Mouse (Mus musculus) cerebellum, postnatal 25 days (tissue): Measurements from ENCODE around the gene Sult1c2.
"Not testable (repeated sequence)": the region's sequence is repeated elsewhere in the genome, so short reads cannot be mapped to it uniquely, and the experiment has no call there.

Experiments
- DNase-seq, 2 experiments: peaks; one replicate each; pipeline ENCODE4 v3.0.0; 2021; ENCODE audit warnings: mixed read lengths in 2 of 2

Sult1c2 gene

GRCm38 (mm10) chr17:53846206-53846605 is at the start of gene Sult1c2:
TSS of gene Sult1c2 (minus strand) at chr17:53846339.
- no peak for DNase-seq

- not testable (repeated sequence) for DNase-seq
Measured at GRCm38 (mm10) chr17:53879006-53879675, 33.0 kb upstream of the Sult1c2 start.

- DNase-seq = peak in 1 of 2 experiments; percentile 1
Measured at GRCm38 (mm10) chr17:53874433-53874832, 28.3 kb upstream of the Sult1c2 start.

- DNase-seq = no peak
Measured at GRCm38 (mm10) chr17:53872192-53872591, 26.1 kb upstream of the Sult1c2 start.

- no peak for DNase-seq
Measured at GRCm38 (mm10) chr17:53869931-53870330, 23.8 kb upstream of the Sult1c2 start.

- DNase-seq = no peak
Measured at GRCm38 (mm10) chr17:53865260-53865955, 19.3 kb upstream of the Sult1c2 start.

GRCm38 (mm10) chr17:53860548-53860947 is 14.4 kb upstream of the Sult1c2 start:
- DNase-seq = no peak

GRCm38 (mm10) chr17:53854992-53855391 is 8.9 kb upstream of the Sult1c2 start:
- DNase-seq = no peak

GRCm38 (mm10) chr17:53845796-53846195 is 343 bp downstream of the Sult1c2 start:
- no peak for DNase-seq

- DNase-seq = peak; percentile 52 to 67
Measured at GRCm38 (mm10) chr17:53833366-53833765, 12.8 kb downstream of the Sult1c2 start.

GRCm38 (mm10) chr17:53803974-53804373 is 42.2 kb downstream of the Sult1c2 start:
- not testable (repeated sequence) for DNase-seq

- no peak for DNase-seq
Measured at GRCm38 (mm10) chr17:53783381-53783780, 62.8 kb downstream of the Sult1c2 start.
